Mouse (Mus musculus): Measurements from ENCODE around the gene Cldnd2. TPM values are rescaled to one million over a fixed set of nuclear protein-coding genes. Genes with fewer than 3 reads are reported as not detected.

Gene Cldnd2
- polyA plus RNA-seq, 1 experiment, result not detected

GRCm38 (mm10) chr7:43422995-43423617 is 17.5 kb upstream of the Cldnd2 start:
- H3K4me1 ChIP-seq (ENCODE audit: control insufficient read depth), result no peaks in the 10 kb centered on the region
- no peaks in the 10 kb centered on the region for H3K36me3 ChIP-seq (ENCODE audit: control insufficient read depth)
- no peak overlapping the region for H3K4me3 ChIP-seq (replicated peaks)
- no peak for TF ChIP-seq GATA1 (IDR thresholded peaks at IDR 0.05; ENCODE audit: low read length)
- no peak for TF ChIP-seq TAL1 (IDR thresholded peaks at IDR 0.05; ENCODE audit: low read length)
- H3K27me3 ChIP-seq (ENCODE audit: control insufficient read depth), result no peaks in the 10 kb centered on the region
- H3K9me3 ChIP-seq (ENCODE audit: control insufficient read depth, low read length), result no peaks in the 10 kb centered on the region

- Histone ChIP-seq H3K4me1 (ENCODE audit: control insufficient read depth) (no peaks in the 10 kb centered on the region), H3K4me3 (replicated peaks) (no peak overlapping the region), H3K36me3 (ENCODE audit: control insufficient read depth) (no peaks in the 10 kb centered on the region), H3K9me3 (ENCODE audit: control insufficient read depth, low read length) (no peaks in the 10 kb centered on the region), H3K27me3 (ENCODE audit: control insufficient read depth) (no peaks in the 10 kb centered on the region)
- TF ChIP-seq TAL1 (IDR thresholded peaks at IDR 0.05; ENCODE audit: low read length), result no peak
- TF ChIP-seq GATA1 (IDR thresholded peaks at IDR 0.05; ENCODE audit: low read length), result no peak
These were observed 16.5 kb upstream of the Cldnd2 start for GRCm38 (mm10) chr7:43423991-43424625.

GRCm38 (mm10) chr7:43427406-43427805 is 13.2 kb upstream of the Cldnd2 start, which contains the start of gene Lim2:
Gene Lim2 (plus strand): TSS chr7:43427670.
- Histone ChIP-seq H3K4me1 (ENCODE audit: control insufficient read depth) (no peaks in the 10 kb centered on the region), H3K27me3 (ENCODE audit: control insufficient read depth) (no peaks in the 10 kb centered on the region), H3K4me3 (replicated peaks) (no peak within 1 kb of the TSS), H3K9me3 (ENCODE audit: control insufficient read depth, low read length) (no peaks in the 10 kb centered on the region), H3K36me3 (ENCODE audit: control insufficient read depth) (no peaks in the 10 kb centered on the region)
- no peak for TF ChIP-seq TAL1 (IDR thresholded peaks at IDR 0.05; ENCODE audit: low read length)
- TF ChIP-seq GATA1 (IDR thresholded peaks at IDR 0.05; ENCODE audit: low read length), result no peak

GRCm38 (mm10) chr7:43429500-43429899 is 11.1 kb upstream of the Cldnd2 start:
- no peaks in the 10 kb centered on the region for H3K4me1 ChIP-seq (ENCODE audit: control insufficient read depth)
- no peaks in the 10 kb centered on the region for H3K9me3 ChIP-seq (ENCODE audit: control insufficient read depth, low read length)
- H3K36me3 ChIP-seq (ENCODE audit: control insufficient read depth), result no peaks in the 10 kb centered on the region
- TF ChIP-seq GATA1 (IDR thresholded peaks at IDR 0.05; ENCODE audit: low read length) (no peak), TAL1 (IDR thresholded peaks at IDR 0.05; ENCODE audit: low read length) (no peak)
- no peak overlapping the region for H3K4me3 ChIP-seq (replicated peaks)
- no peaks in the 10 kb centered on the region for H3K27me3 ChIP-seq (ENCODE audit: control insufficient read depth)

- no peak for TF ChIP-seq TAL1 (IDR thresholded peaks at IDR 0.05; ENCODE audit: low read length)
- TF ChIP-seq GATA1 (IDR thresholded peaks at IDR 0.05; ENCODE audit: low read length), result no peak
- Histone ChIP-seq H3K36me3 (ENCODE audit: control insufficient read depth) (no peaks in the 10 kb centered on the region), H3K9me3 (ENCODE audit: control insufficient read depth, low read length) (no peaks in the 10 kb centered on the region), H3K4me3 (replicated peaks) (no peak overlapping the region), H3K4me1 (ENCODE audit: control insufficient read depth) (peaks cover 4% of the 10 kb centered on the region), H3K27me3 (ENCODE audit: control insufficient read depth) (no peaks in the 10 kb centered on the region)
These were observed 7.7 kb upstream of the Cldnd2 start for GRCm38 (mm10) chr7:43432891-43433290.

- Histone ChIP-seq H3K4me1 (ENCODE audit: control insufficient read depth) (peaks cover 4% of the 10 kb centered on the region), H3K27me3 (ENCODE audit: control insufficient read depth) (no peaks in the 10 kb centered on the region), H3K4me3 (replicated peaks) (no peak overlapping the region), H3K36me3 (ENCODE audit: control insufficient read depth) (no peaks in the 10 kb centered on the region), H3K9me3 (ENCODE audit: control insufficient read depth, low read length) (no peaks in the 10 kb centered on the region)
- TF ChIP-seq GATA1 (IDR thresholded peaks at IDR 0.05; ENCODE audit: low read length) (no peak), TAL1 (IDR thresholded peaks at IDR 0.05; ENCODE audit: low read length) (no peak)
These were observed 5.9 kb upstream of the Cldnd2 start for GRCm38 (mm10) chr7:43434676-43435075.

- Histone ChIP-seq H3K27me3 (ENCODE audit: control insufficient read depth) (no peaks in the 10 kb centered on the region), H3K4me3 (replicated peaks) (no peak within 1 kb of the TSS), H3K36me3 (ENCODE audit: control insufficient read depth) (no peaks in the 10 kb centered on the region), H3K9me3 (ENCODE audit: control insufficient read depth, low read length) (no peaks in the 10 kb centered on the region), H3K4me1 (ENCODE audit: control insufficient read depth) (peaks cover 4% of the 10 kb centered on the region)
- TF ChIP-seq GATA1 (IDR thresholded peaks at IDR 0.05; ENCODE audit: low read length) (no peak), TAL1 (IDR thresholded peaks at IDR 0.05; ENCODE audit: low read length) (no peak)
These were observed 4.0 kb upstream of the Cldnd2 start, which contains the start of gene Nkg7 for GRCm38 (mm10) chr7:43436341-43437255. Gene Nkg7 (plus strand): TSS chr7:43437073.

GRCm38 (mm10) chr7:43438611-43439010 is 2.0 kb upstream of the Cldnd2 start:
- Histone ChIP-seq H3K27me3 (ENCODE audit: control insufficient read depth) (no peaks in the 10 kb centered on the region), H3K36me3 (ENCODE audit: control insufficient read depth) (no peaks in the 10 kb centered on the region), H3K9me3 (ENCODE audit: control insufficient read depth, low read length) (no peaks in the 10 kb centered on the region), H3K4me1 (ENCODE audit: control insufficient read depth) (peaks cover 20% of the 10 kb centered on the region), H3K4me3 (replicated peaks) (no peak overlapping the region)
- no peak for TF ChIP-seq TAL1 (IDR thresholded peaks at IDR 0.05; ENCODE audit: low read length)
- TF ChIP-seq GATA1 (IDR thresholded peaks at IDR 0.05; ENCODE audit: low read length), result no peak

- Histone ChIP-seq H3K36me3 (ENCODE audit: control insufficient read depth) (no peaks in the 10 kb centered on the region), H3K4me3 (replicated peaks) (no peak overlapping the region), H3K9me3 (ENCODE audit: control insufficient read depth, low read length) (no peaks in the 10 kb centered on the region), H3K27me3 (ENCODE audit: control insufficient read depth) (no peaks in the 10 kb centered on the region), H3K4me1 (ENCODE audit: control insufficient read depth) (peaks cover 34% of the 10 kb centered on the region)
- TF ChIP-seq GATA1 (IDR thresholded peaks at IDR 0.05; ENCODE audit: low read length), result no peak
- no peak for TF ChIP-seq TAL1 (IDR thresholded peaks at IDR 0.05; ENCODE audit: low read length)
These were observed 489 bp downstream of the Cldnd2 start for GRCm38 (mm10) chr7:43441071-43441470.
